Mouse (Mus musculus) adrenal gland, adult 18-20 months (tissue): Measurements from ENCODE around the gene Ano1. TPM values are rescaled to one million over a fixed set of nuclear protein-coding genes. Genes with fewer than 3 reads are reported as not detected.

Experiments used
- DNase-seq, 2 experiments: peaks; one replicate each; pipeline ENCODE4 v3.0.0; 2021 to 2022; ENCODE audit warnings: low spot score in 2 of 2
- total RNA-seq, 2 experiments: library from RNA; stranded (reverse); gene quantifications; 1 replicate in 1 of 2; 2 replicates in 1 of 2; pipeline ENCODE4 v1.2.3; 2021

Gene Ano1
- total RNA-seq, 2 experiments from 2014 or later: 21.3 to 30.6 TPM

DNA sequence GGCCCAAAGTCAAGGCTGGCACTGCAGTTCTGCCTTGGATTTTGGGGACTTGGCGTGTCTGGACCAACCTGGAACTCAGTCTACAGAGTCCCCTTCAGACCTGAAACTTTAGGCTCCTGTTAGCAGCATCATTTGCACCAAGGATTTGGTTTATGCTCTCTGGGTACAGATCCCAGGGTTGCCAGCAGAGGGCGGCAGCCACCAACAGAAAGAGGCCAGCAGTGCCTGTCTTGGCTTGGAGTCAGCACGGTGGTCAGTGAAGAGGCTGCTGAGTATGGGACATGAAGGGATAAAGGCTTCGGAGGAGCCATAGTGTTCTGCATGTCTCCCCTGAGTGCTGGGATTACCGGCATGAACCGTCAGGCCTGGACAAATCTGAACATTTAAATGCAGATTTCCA, 166.1 kb downstream of the Ano1 start:
- DNase-seq: peak; percentile 71 to 72

DNA sequence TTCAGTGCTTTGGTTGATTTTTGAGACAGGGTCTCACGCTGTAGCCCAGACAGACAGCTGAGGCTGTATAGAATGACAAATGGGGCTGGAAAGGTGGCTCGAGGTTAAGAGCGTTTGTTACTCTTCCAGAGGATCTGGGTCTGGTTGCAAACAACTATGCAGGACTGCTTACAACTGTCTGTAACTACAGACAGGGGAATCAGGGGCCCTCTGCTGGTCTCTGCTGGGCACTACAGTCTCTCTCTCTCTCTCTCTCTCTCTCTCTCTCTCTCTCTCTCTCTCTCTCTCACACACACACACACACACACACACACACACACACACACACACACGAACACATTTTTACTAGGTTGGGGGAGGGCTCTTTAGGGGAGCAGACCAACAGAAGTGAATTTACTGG, 168.2 kb downstream of the Ano1 start:
- DNase-seq: peak; percentile 30 to 35

- peak; percentile 94 to 96 for DNase-seq
Observed at GRCm38 (mm10) chr7:144582284-144582980, 169.3 kb downstream of the Ano1 start, which contains the start of gene Fadd. Fadd (minus strand) TSS chr7:144582463.

DNA sequence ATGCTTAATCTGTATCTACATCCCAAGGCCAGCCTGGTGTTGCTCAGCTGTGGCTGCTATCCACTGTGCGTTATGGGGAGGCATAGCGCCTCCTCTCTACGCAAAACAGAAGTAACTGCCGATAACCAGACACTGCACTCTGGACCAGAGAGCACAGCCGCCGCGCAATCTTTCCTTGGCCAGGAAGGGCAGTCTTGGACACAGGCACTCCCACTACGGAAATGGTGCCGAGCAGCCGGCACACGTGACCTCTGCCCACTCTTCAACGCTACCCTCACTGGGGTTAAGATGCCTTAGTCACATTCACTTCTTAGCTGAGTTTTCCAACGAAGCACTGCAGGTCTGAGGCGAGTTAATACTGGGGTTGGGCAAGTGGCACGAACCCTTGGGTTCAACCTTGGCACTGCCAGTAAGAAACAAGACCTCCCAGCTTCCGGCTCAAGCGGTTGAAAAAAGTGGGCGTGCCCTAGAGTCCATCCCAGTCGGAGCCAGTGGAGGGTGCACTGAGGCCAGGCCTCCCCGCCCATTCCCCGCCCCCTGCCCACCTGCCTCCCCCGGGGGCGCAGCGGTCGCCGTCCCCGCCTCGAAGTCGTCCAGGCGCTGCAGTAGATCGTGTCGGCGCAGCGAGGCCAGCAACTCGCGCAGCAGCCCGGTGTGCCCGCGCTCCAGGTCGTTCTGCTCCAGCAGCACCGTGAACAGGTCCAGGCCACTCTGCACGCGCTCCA, 170.1 kb downstream of the Ano1 start:
- DNase-seq: peak; percentile 69 to 72

DNA sequence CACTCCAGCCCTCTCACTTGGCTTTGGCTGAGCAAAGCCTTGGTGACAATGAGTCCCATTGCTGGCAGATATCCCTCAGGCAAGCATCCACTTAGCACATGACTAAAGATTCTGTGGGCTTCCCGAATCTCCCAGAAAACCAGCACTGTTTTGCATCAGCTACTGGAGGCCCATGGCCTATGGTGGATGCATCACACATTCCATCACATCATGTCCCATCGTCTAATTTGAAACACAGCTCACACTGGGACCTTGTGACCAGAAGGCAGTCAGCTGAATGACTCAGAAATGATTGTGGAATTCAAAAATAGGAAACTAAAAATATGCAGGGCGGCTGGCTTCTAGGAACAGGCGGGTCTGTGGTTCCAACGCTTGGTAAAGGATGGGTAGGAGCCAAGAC, 173.9 kb downstream of the Ano1 start:
- DNase-seq: no peak

- no peak for DNase-seq
Observed at GRCm38 (mm10) chr7:144572234-144572633, 179.5 kb downstream of the Ano1 start.

DNA sequence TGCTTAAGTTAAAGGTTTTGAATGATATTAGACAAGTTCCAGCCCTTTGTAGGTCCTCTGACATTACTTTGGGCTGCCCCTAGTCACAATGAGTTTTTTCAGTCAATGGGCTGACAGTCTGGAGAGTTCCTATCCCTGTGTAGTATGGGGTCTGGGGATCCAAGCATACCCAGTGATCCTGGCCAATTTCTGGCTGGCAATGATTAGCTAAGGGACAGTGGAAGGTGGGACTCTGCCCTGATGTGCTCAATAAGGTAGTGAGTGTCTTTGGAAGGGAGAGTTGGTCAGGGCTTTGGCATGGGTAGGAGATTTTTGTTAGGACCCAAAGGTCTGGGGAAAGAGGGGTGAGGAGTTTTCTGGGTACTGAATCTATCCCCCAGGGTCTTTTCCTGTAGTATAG, 180.2 kb downstream of the Ano1 start:
- DNase-seq: no peak

GRCm38 (mm10) chr7:144569428-144569827, 182.3 kb downstream of the Ano1 start:
- no peak for DNase-seq

DNA sequence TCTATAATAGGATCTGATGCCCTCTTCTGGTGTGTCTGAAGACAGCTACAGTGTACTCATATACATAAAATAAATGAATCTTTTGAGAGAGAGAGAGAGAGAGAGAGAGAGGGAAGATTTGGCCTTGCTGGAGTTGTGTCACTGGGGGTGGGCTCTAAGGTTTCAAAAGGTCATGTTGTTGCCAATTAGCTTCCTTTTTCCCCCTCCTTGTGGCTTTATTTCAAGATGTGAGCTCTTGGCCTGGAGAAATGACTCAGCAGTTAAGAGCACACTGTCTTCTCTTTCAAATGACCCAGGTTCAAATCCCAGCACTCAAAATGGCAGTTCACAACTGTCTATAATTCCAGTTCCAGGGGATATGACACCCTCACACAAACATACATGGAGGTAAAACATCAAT, 183.7 kb downstream of the Ano1 start:
- DNase-seq: no peak

- no peak for DNase-seq
Observed at GRCm38 (mm10) chr7:144566921-144567682, 184.7 kb downstream of the Ano1 start.

GRCm38 (mm10) chr7:144563456-144564155, 188.2 kb downstream of the Ano1 start:
- DNase-seq: peak in 1 of 2 experiments; percentile 20

GRCm38 (mm10) chr7:144562016-144562415, 189.8 kb downstream of the Ano1 start:
- no peak for DNase-seq

- DNase-seq: no peak
Observed at GRCm38 (mm10) chr7:144560594-144560993, 191.2 kb downstream of the Ano1 start.

DNA sequence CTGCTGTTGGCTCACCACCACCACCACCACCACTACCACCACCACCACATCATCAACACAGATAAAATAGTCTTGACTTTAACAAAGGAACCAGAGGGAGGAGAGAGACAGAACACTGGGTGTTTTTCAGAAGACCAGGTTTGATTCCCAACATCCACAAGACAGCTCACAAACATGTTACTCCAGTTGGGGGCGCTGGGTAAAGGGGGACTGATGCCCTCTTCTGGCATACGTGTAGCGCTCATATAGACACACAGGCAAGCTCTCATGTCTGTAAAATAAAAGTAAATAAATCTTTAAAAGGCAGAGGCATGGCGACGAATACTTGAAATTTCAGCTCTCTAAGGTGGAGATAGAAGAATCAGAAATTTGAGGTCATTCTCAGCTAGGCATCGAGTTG, 193.2 kb downstream of the Ano1 start:
- no peak for DNase-seq

- no peak for DNase-seq
Observed at GRCm38 (mm10) chr7:144554123-144554472, 197.7 kb downstream of the Ano1 start.

- peak; percentile 98 to 99 for DNase-seq
Observed at GRCm38 (mm10) chr7:144553237-144554122, 198.3 kb downstream of the Ano1 start, which contains the start of gene Ppfia1. Ppfia1 (minus strand) TSS chr7:144553729.

- DNase-seq: no peak
Observed at GRCm38 (mm10) chr7:144552274-144552673, 199.5 kb downstream of the Ano1 start.

- DNase-seq: no peak
Observed at GRCm38 (mm10) chr7:144550811-144551210, 201.0 kb downstream of the Ano1 start.

- no peak for DNase-seq
Observed at GRCm38 (mm10) chr7:144549904-144550566, 201.7 kb downstream of the Ano1 start.

DNA sequence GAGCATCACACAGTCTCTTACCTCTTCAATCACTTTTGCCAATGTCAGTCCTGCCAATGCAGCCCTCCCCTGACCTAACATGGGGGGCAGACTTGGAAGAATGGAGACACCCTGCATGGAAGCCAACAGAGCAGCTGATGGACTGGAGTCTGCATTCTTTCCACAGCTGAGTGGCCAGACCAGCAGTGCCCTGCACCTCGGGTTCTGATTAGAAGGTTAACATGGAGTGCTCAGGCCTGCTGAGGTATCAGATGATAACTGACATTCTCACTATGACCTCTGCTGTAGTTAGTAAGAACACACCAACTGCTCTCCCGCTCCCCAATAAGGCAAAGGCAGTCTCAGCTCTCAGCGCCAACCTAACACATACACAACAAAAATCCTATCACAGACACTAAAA, 206.5 kb downstream of the Ano1 start:
- no peak for DNase-seq
